Mouse (Mus musculus) CH12.LX (cell line): Measurements from ENCODE around the gene Gse1. TPM values are rescaled to one million over a fixed set of nuclear protein-coding genes. Genes with fewer than 3 reads are reported as not detected.

ENCODE experiments used
- DNase-seq: peaks from one replicate; pipeline ENCODE4 v3.0.0-alpha.2; 2013; ENCODE audit errors: extremely low read depth
- H3K27ac ChIP-seq: 2 replicates; pipeline ENCODE4 v1.5.1; 2012; ENCODE audit warnings: low read depth, mild to moderate bottlenecking, control low read depth, moderate library complexity; ENCODE audit not compliant: insufficient read depth
- H3K27me3 ChIP-seq: replicated peaks from 2 replicates; pipeline ENCODE3; 2012; ENCODE audit warnings: inconsistent platforms
- H3K36me3 ChIP-seq, 2 experiments: replicated peaks in 1 of 2; 2 replicates each; pipeline versions ENCODE3 to v1.6.1; 2012; ENCODE audit warnings: inconsistent platforms in 1 of 2, low read length in 1 of 2, mild to moderate bottlenecking in 1 of 2, mixed read lengths in 1 of 2, moderate library complexity in 1 of 2; ENCODE audit not compliant: control insufficient read depth in 1 of 2, insufficient read depth in 1 of 2
- H3K4me1 ChIP-seq, 2 experiments: 2 replicates each; pipeline ENCODE4 v1.6.1; 2012; ENCODE audit warnings: inconsistent platforms in 1 of 2, moderate library complexity in 1 of 2; ENCODE audit not compliant: insufficient read depth in 2 of 2, control insufficient read depth in 1 of 2
- H3K4me2 ChIP-seq: 2 replicates; pipeline ENCODE4 v1.6.1; 2012; ENCODE audit warnings: low read depth, mild to moderate bottlenecking, control low read depth; ENCODE audit not compliant: poor library complexity, insufficient read depth, severe bottlenecking
- H3K4me3 ChIP-seq, 3 experiments: fragments of 150-350 bp in 1 of 3; sonication (generic) in 1 of 3; replicated peaks in 1 of 3; 2 replicates each; pipeline versions ENCODE3 to v1.5.1; 2011 to 2012; ENCODE audit warnings: low read depth in 2 of 3, low read length in 2 of 3, mild to moderate bottlenecking in 2 of 3, moderate library complexity in 2 of 3, control low read depth in 1 of 3, improper control_type of control experiment in 1 of 3, inconsistent platforms in 1 of 3, mixed read lengths in 1 of 3; ENCODE audit not compliant: poor library complexity in 1 of 3
- H3K79me2 ChIP-seq: replicated peaks from 2 replicates; pipeline ENCODE4 v1.6.1; 2012; ENCODE audit warnings: mild to moderate bottlenecking, moderate library complexity; ENCODE audit not compliant: control insufficient read depth, poor library complexity, insufficient read depth, severe bottlenecking; ENCODE audit errors: extremely low read depth
- H3K9ac ChIP-seq: 2 replicates; pipeline ENCODE4 v1.6.1; 2012; ENCODE audit warnings: low read depth, mild to moderate bottlenecking, control low read depth, moderate library complexity; ENCODE audit not compliant: insufficient read depth
- H3K9me3 ChIP-seq: replicated peaks from 2 replicates; pipeline ENCODE3; 2012; ENCODE audit warnings: low read length, inconsistent platforms, mixed read lengths
- CHD2 ChIP-seq: IDR thresholded peaks from 2 replicates; pipeline ENCODE4 v1.6.1; 2011; ENCODE audit warnings: low read length, improper control_type of control experiment
- ETS1 ChIP-seq: conservative IDR thresholded peaks from 2 replicates; pipeline ENCODE4 v1.6.1; 2012; ENCODE audit warnings: low read depth, mild to moderate bottlenecking, inconsistent platforms, low read length, improper control_type of control experiment, moderate library complexity
- HCFC1 ChIP-seq: IDR thresholded peaks from 2 replicates; pipeline ENCODE4 v1.6.1; 2012; ENCODE audit warnings: low read depth, mild to moderate bottlenecking, inconsistent platforms, low read length, improper control_type of control experiment
- IRF4 ChIP-seq: IDR thresholded peaks from 2 replicates; pipeline ENCODE4 v1.6.1; 2014; ENCODE audit warnings: low read depth, mild to moderate bottlenecking, inconsistent platforms, low read length, improper control_type of control experiment
- JUN ChIP-seq: IDR thresholded peaks from 2 replicates; pipeline ENCODE4 v1.6.1; 2011; ENCODE audit warnings: low read depth, mild to moderate bottlenecking, low read length, improper control_type of control experiment, moderate library complexity; ENCODE audit not compliant: insufficient read depth
- JUND ChIP-seq: conservative IDR thresholded peaks from 2 replicates; pipeline ENCODE4 v1.6.1; 2011; ENCODE audit warnings: low read depth, low read length, improper control_type of control experiment
- KAT2A ChIP-seq: IDR thresholded peaks from 2 replicates; pipeline ENCODE4 v1.6.1; 2012; ENCODE audit warnings: low read length, improper control_type of control experiment, inconsistent platforms; ENCODE audit not compliant: insufficient replicate concordance
- NRF1 ChIP-seq: IDR thresholded peaks from 2 replicates; pipeline ENCODE4 v1.6.1; 2014; ENCODE audit warnings: low read depth, mild to moderate bottlenecking, inconsistent platforms, low read length, improper control_type of control experiment, moderate library complexity
- POLR2A ChIP-seq: IDR thresholded peaks from 2 replicates; pipeline ENCODE4 v1.6.1; 2011; ENCODE audit warnings: low read depth, mild to moderate bottlenecking, improper control_type of control experiment, low read length
- POLR2AphosphoS2 ChIP-seq: IDR thresholded peaks from 2 replicates; pipeline ENCODE4 v1.6.1; 2011; ENCODE audit warnings: low read depth, low read length, improper control_type of control experiment
- RAD21 ChIP-seq: IDR thresholded peaks from 2 replicates; pipeline ENCODE4 v1.6.1; 2011; ENCODE audit warnings: low read depth, mild to moderate bottlenecking, low read length, improper control_type of control experiment, moderate library complexity
- SIN3A ChIP-seq: IDR thresholded peaks from 2 replicates; pipeline ENCODE4 v1.6.1; 2012; ENCODE audit warnings: low read length, improper control_type of control experiment, inconsistent platforms
- ZC3H11A ChIP-seq: IDR thresholded peaks from 2 replicates; pipeline ENCODE4 v1.6.1; 2012; ENCODE audit warnings: low read depth, mild to moderate bottlenecking, inconsistent platforms, low read length, improper control_type of control experiment
- dilution Hi-C: fragments of 300-500 bp; cut with MboI; formaldehyde crosslinking; loops from 2 replicates; pipeline ENCODE4 v1.14.3; 2020; ENCODE audit warnings: low sequenced_read_pairs; ENCODE audit not compliant: extremely low pct_unique_long_range_greater_than_20kb, extremely low pct_ligation_motif_present
- in situ Hi-C: fragments of 300-500 bp; cut with MboI; formaldehyde crosslinking; loops from 3 replicates; pipeline ENCODE4 v1.14.3; 2019; ENCODE audit warnings: low sequenced_read_pairs, low pct_ligation_motif_present, low pct_unique_long_range_greater_than_20kb, mixed read lengths
- polyA plus RNA-seq: library from polyadenylated mRNA; unstranded; fragments of >175 nt; gene quantifications from 2 replicates; pipeline ENCODE4 v1.2.1, GENCODE M21; 2012; ENCODE audit warnings: low read depth; ENCODE audit not compliant: insufficient read length
- total RNA-seq, 2 experiments: library from RNA; depleted of rRNA; stranded (reverse); fragments of 300-350 nt in 1 of 2; fragments of >200 nt in 1 of 2; gene quantifications; 2 replicates each; pipeline ENCODE4 v1.2.3; 2012 to 2014

The Gse1 gene
- total and polyA plus RNA-seq, 3 experiments: 1.3 to 9.8 (median 8.5) TPM

GRCm38 (mm10) chr8:120259206-120259605, 30.9 kb downstream of the Gse1 start:
- peaks cover 4 to 13% of the 10 kb centered on the region in 2 experiments; a peak in 3 of 4 replicates for H3K4me1 ChIP-seq
- no peaks in the 10 kb centered on the region for H3K9me3 ChIP-seq
- no peak overlapping the region for H3K9ac ChIP-seq
- no peak for DNase-seq
- no peak overlapping the region for H3K27ac ChIP-seq
- in situ Hi-C loops: no loop called here
- TF ChIP-seq POLR2AphosphoS2: no peak
- dilution Hi-C loops: no loop called here
- no peaks in the 10 kb centered on the region for H3K79me2 ChIP-seq
- peaks cover 15% of the 10 kb centered on the region for H3K27me3 ChIP-seq
- H3K4me2 ChIP-seq: no peak overlapping the region
- H3K36me3 ChIP-seq: peaks cover 0 to 3% of the 10 kb centered on the region in 2 experiments
- H3K4me3 ChIP-seq: no peak overlapping the region

GRCm38 (mm10) chr8:120260677-120261076, 32.4 kb downstream of the Gse1 start:
- TF ChIP-seq RAD21 (no peak), JUN (no peak), KAT2A (no peak), SIN3A (no peak), HCFC1 (no peak), CHD2 (no peak), ETS1 (no peak), POLR2AphosphoS2 (no peak), POLR2A (no peak), JUND (no peak), NRF1 (no peak), IRF4 (no peak)
- H3K4me1 ChIP-seq: peaks cover 8 to 27% of the 10 kb centered on the region in 2 experiments
- H3K27ac ChIP-seq: no peak overlapping the region
- H3K4me3 ChIP-seq: no peak overlapping the region
- dilution Hi-C loops: no loop called here
- H3K27me3 ChIP-seq: peaks cover 15% of the 10 kb centered on the region
- in situ Hi-C loops: no loop called here
- no peak overlapping the region for H3K9ac ChIP-seq
- H3K79me2 ChIP-seq: no peaks in the 10 kb centered on the region
- no peak for DNase-seq
- H3K9me3 ChIP-seq: no peaks in the 10 kb centered on the region
- peaks cover 0 to 3% of the 10 kb centered on the region in 2 experiments for H3K36me3 ChIP-seq
- no peak overlapping the region for H3K4me2 ChIP-seq

GRCm38 (mm10) chr8:120261338-120262120, 33.3 kb downstream of the Gse1 start:
- peaks cover 0 to 3% of the 10 kb centered on the region in 2 experiments for H3K36me3 ChIP-seq
- no peaks in the 10 kb centered on the region for H3K79me2 ChIP-seq
- peaks cover 14 to 36% of the 10 kb centered on the region in 2 experiments for H3K4me1 ChIP-seq
- DNase-seq: no peak
- H3K27ac ChIP-seq: no peak overlapping the region
- H3K9me3 ChIP-seq: no peaks in the 10 kb centered on the region
- peaks cover 15% of the 10 kb centered on the region for H3K27me3 ChIP-seq
- no peak overlapping the region for H3K4me2 ChIP-seq
- H3K9ac ChIP-seq: no peak overlapping the region
- no peak for TF ChIP-seq JUND
- no peak for TF ChIP-seq ZC3H11A
- H3K4me3 ChIP-seq: no peak overlapping the region
- in situ Hi-C loops: no loop called here
- dilution Hi-C loops: no loop called here
